Mouse (Mus musculus) mature B cell (primary cell): Measurements from ENCODE around the gene Tm6sf2.
"Not testable (repeated sequence)": the region's sequence is repeated elsewhere in the genome, so short reads cannot be mapped to it uniquely, and the experiment has no call there.

Source experiments
- in situ Hi-C: fragments of 300-500 bp; cut with MboI; formaldehyde crosslinking; loops from 2 replicates; pipeline ENCODE4 v1.14.3; 2019

Tm6sf2 gene

GRCm38 (mm10) chr8:70072441-70073069 lies at the start of gene Tm6sf2:
Tm6sf2 (plus strand) TSS chr8:70072924.
- in situ Hi-C loops: no loop called here

GRCm38 (mm10) chr8:70023596-70023995 lies 49.1 kb upstream of the Tm6sf2 start:
- in situ Hi-C loops: no loop called here

- in situ Hi-C loops: no loop called here
Observed at GRCm38 (mm10) chr8:70026151-70026550, 46.6 kb upstream of the Tm6sf2 start.

- in situ Hi-C loops: no loop called here
Observed at GRCm38 (mm10) chr8:70030255-70030654, 42.5 kb upstream of the Tm6sf2 start.

- in situ Hi-C loops: no loop called here
Observed at GRCm38 (mm10) chr8:70037994-70038393, 34.7 kb upstream of the Tm6sf2 start.

GRCm38 (mm10) chr8:70041885-70042546 lies 30.7 kb upstream of the Tm6sf2 start:
- in situ Hi-C loops: no loop called here

- in situ Hi-C loops: no loop called here
Observed at GRCm38 (mm10) chr8:70042583-70043455, 29.9 kb upstream of the Tm6sf2 start, which contains the start of the genes Mau2 and Sugp1. Mau2 (minus strand) TSS chr8:70042734. Sugp1 (plus strand) TSS chr8:70042813.

GRCm38 (mm10) chr8:70043996-70044395 lies 28.7 kb upstream of the Tm6sf2 start:
- in situ Hi-C loops: no loop called here

GRCm38 (mm10) chr8:70049662-70050061 lies 23.1 kb upstream of the Tm6sf2 start:
- in situ Hi-C loops: no loop called here

GRCm38 (mm10) chr8:70050434-70050833 lies 22.3 kb upstream of the Tm6sf2 start:
- in situ Hi-C loops: not testable (repeated sequence)

GRCm38 (mm10) chr8:70057721-70058120 lies 15.0 kb upstream of the Tm6sf2 start:
- in situ Hi-C loops: no loop called here

GRCm38 (mm10) chr8:70071836-70072440 lies 786 bp upstream of the Tm6sf2 start:
- in situ Hi-C loops: no loop called here

- in situ Hi-C loops: no loop called here
Observed at GRCm38 (mm10) chr8:70073120-70073519, 396 bp downstream of the Tm6sf2 start.

- in situ Hi-C loops: no loop called here
Observed at GRCm38 (mm10) chr8:70073682-70074081, 958 bp downstream of the Tm6sf2 start.

GRCm38 (mm10) chr8:70081976-70082375 lies 9.3 kb downstream of the Tm6sf2 start:
- in situ Hi-C loops: no loop called here

- in situ Hi-C loops: no loop called here
Observed at GRCm38 (mm10) chr8:70083285-70083684, 10.6 kb downstream of the Tm6sf2 start, which contains the start of gene Hapln4. Hapln4 (plus strand) TSS chr8:70083457.

- in situ Hi-C loops: no loop called here
Observed at GRCm38 (mm10) chr8:70084191-70085065, 11.7 kb downstream of the Tm6sf2 start.

- in situ Hi-C loops: no loop called here
Observed at GRCm38 (mm10) chr8:70086151-70086550, 13.4 kb downstream of the Tm6sf2 start.

- in situ Hi-C loops: no loop called here
Observed at GRCm38 (mm10) chr8:70087237-70087636, 14.5 kb downstream of the Tm6sf2 start.

- in situ Hi-C loops: no loop called here
Observed at GRCm38 (mm10) chr8:70087836-70088650, 15.3 kb downstream of the Tm6sf2 start.
